Comparison of ENCODE assay signal across 24 mouse cellular contexts in genomic region chr16:76634196-76634698, GRCm38 (mm10).
DNase-seq lines count a peak whose midpoint lies in the region; ATAC-seq lines count a peak whose summit lies in the region.
"Had no signal": no experiment of that assay in that cellular context is flagged by ENCODE, and none has a peak within 500 bp of the region (broad histone marks: within the 10 kb centered on the region; RNA-seq: fewer than 3 reads in every experiment).

No protein-coding gene starts in this region.

- no peak overlapping the region for H3K27ac ChIP-seq in forebrain, embryonic 14.5 days (ENCODE audit: low read depth, low read length)
- H3K27ac ChIP-seq in forebrain, embryonic 11.5 days (ENCODE audit: low read depth, low read length) = no peak overlapping the region
- H3K27ac ChIP-seq in limb, embryonic 11.5 days (replicated peaks; ENCODE audit: low read depth, low read length) = no peak overlapping the region
- no peak overlapping the region for H3K27ac ChIP-seq in limb, embryonic 10.5 days
- no peak overlapping the region for H3K27ac ChIP-seq in forebrain, embryonic 16.5 days (ENCODE audit: low read length)
- H3K27ac ChIP-seq: embryonic facial prominence, embryonic 12.5 days; embryonic facial prominence, embryonic 15.5 days; heart, adult 2 months; heart, embryonic 10.5 days; heart, embryonic 13.5 days; hindbrain, embryonic 12.5 days; hindbrain, embryonic 15.5 days had no signal

- DNase-seq in forebrain, embryonic 14.5 days (ENCODE audit: low spot score) = peak; percentile 60
- DNase-seq in forebrain, embryonic 11.5 days (ENCODE audit: low spot score) = no peak
- DNase-seq in limb, embryonic 11.5 days (ENCODE audit: low spot score) = peak; percentile 10
- DNase-seq in limb, embryonic 10.5 days (ENCODE audit: low spot score) = no peak
- DNase-seq in cerebellum, postnatal 25 days = no peak
- DNase-seq: adrenal gland, adult 8-10 months; adrenal gland, postnatal 25 days; cerebellum, adult 18-20 months; cerebellum, adult 9-10 months; cerebellum, postnatal 14 days; gastrocnemius, postnatal 10 days; gastrocnemius, postnatal 36 days; heart, adult 2 months; heart, postnatal 14 days had no signal

- no peaks in the 10 kb centered on the region for H3K27me3 ChIP-seq in forebrain, embryonic 14.5 days (replicated peaks; ENCODE audit: control insufficient read depth, insufficient read depth, low read length)
- H3K27me3 ChIP-seq in forebrain, embryonic 11.5 days (ENCODE audit: control insufficient read depth, insufficient read depth, low read length) = no peaks in the 10 kb centered on the region
- no peaks in the 10 kb centered on the region for H3K27me3 ChIP-seq in limb, embryonic 11.5 days (ENCODE audit: control insufficient read depth, insufficient read depth, low read length)
- H3K27me3 ChIP-seq in limb, embryonic 10.5 days (ENCODE audit: low read depth, poor library complexity, severe bottlenecking) = no peaks in the 10 kb centered on the region
- no peaks in the 10 kb centered on the region for H3K27me3 ChIP-seq in forebrain, embryonic 16.5 days (replicated peaks; ENCODE audit: control insufficient read depth, insufficient read depth, low read length)
- H3K27me3 ChIP-seq: embryonic facial prominence, embryonic 12.5 days; embryonic facial prominence, embryonic 15.5 days; heart, embryonic 13.5 days; hindbrain, embryonic 12.5 days; hindbrain, embryonic 15.5 days had no signal

- H3K9ac ChIP-seq in forebrain, embryonic 14.5 days (ENCODE audit: low read length) = no peak overlapping the region
- H3K9ac ChIP-seq in forebrain, embryonic 11.5 days (ENCODE audit: low read length) = no peak overlapping the region
- no peak overlapping the region for H3K9ac ChIP-seq in limb, embryonic 11.5 days (ENCODE audit: low read length)
- H3K9ac ChIP-seq in forebrain, embryonic 16.5 days (replicated peaks; ENCODE audit: low read depth, low read length) = no peak overlapping the region
- H3K9ac ChIP-seq: embryonic facial prominence, embryonic 12.5 days; embryonic facial prominence, embryonic 15.5 days; heart, embryonic 13.5 days; hindbrain, embryonic 12.5 days; hindbrain, embryonic 15.5 days had no signal

- no peaks in the 10 kb centered on the region for H3K36me3 ChIP-seq in forebrain, embryonic 14.5 days (ENCODE audit: control insufficient read depth, insufficient read depth, low read length)
- no peaks in the 10 kb centered on the region for H3K36me3 ChIP-seq in forebrain, embryonic 11.5 days (ENCODE audit: control insufficient read depth, insufficient read depth, low read length)
- no peaks in the 10 kb centered on the region for H3K36me3 ChIP-seq in limb, embryonic 11.5 days (ENCODE audit: control insufficient read depth, insufficient read depth, low read length)
- H3K36me3 ChIP-seq in limb, embryonic 10.5 days = no peaks in the 10 kb centered on the region
- H3K36me3 ChIP-seq in forebrain, embryonic 16.5 days (ENCODE audit: control insufficient read depth, insufficient read depth) = no peaks in the 10 kb centered on the region
- H3K36me3 ChIP-seq: embryonic facial prominence, embryonic 12.5 days; embryonic facial prominence, embryonic 15.5 days; heart, embryonic 10.5 days; heart, embryonic 13.5 days; hindbrain, embryonic 12.5 days; hindbrain, embryonic 15.5 days had no signal

- H3K4me2 ChIP-seq in forebrain, embryonic 14.5 days (ENCODE audit: low read length) = no peak overlapping the region
- no peak overlapping the region for H3K4me2 ChIP-seq in forebrain, embryonic 11.5 days (ENCODE audit: low read depth, low read length, severe bottlenecking)
- H3K4me2 ChIP-seq in limb, embryonic 11.5 days (ENCODE audit: low read depth, severe bottlenecking) = no peak overlapping the region
- H3K4me2 ChIP-seq in forebrain, embryonic 16.5 days (ENCODE audit: low read length) = no peak overlapping the region
- H3K4me2 ChIP-seq: embryonic facial prominence, embryonic 12.5 days; embryonic facial prominence, embryonic 15.5 days; heart, embryonic 13.5 days; hindbrain, embryonic 12.5 days; hindbrain, embryonic 15.5 days had no signal

- WGBS in forebrain, embryonic 14.5 days = 77% methylated on average over 4 of the region's 4 CpGs
- 90% methylated on average over 4 of the region's 4 CpGs for WGBS in forebrain, embryonic 11.5 days
- 79% methylated on average over 4 of the region's 4 CpGs for WGBS in limb, embryonic 11.5 days
- WGBS in limb, embryonic 10.5 days = 91% methylated on average over 4 of the region's 4 CpGs
- WGBS in forebrain, embryonic 16.5 days = 72% methylated on average over 4 of the region's 4 CpGs

- H3K4me3 ChIP-seq in forebrain, embryonic 14.5 days (ENCODE audit: low read depth, low read length) = no peak overlapping the region
- H3K4me3 ChIP-seq in forebrain, embryonic 11.5 days (ENCODE audit: low read depth, low read length) = no peak overlapping the region
- H3K4me3 ChIP-seq in limb, embryonic 11.5 days (ENCODE audit: low read depth, low read length) = no peak overlapping the region
- no peak overlapping the region for H3K4me3 ChIP-seq in limb, embryonic 10.5 days
- H3K4me3 ChIP-seq in forebrain, embryonic 16.5 days (replicated peaks; ENCODE audit: low read length) = no peak overlapping the region
- H3K4me3 ChIP-seq: embryonic facial prominence, embryonic 12.5 days; embryonic facial prominence, embryonic 15.5 days; heart, adult 2 months; heart, embryonic 10.5 days; heart, embryonic 13.5 days; hindbrain, embryonic 12.5 days; hindbrain, embryonic 15.5 days had no signal

- H3K9me3 ChIP-seq in forebrain, embryonic 14.5 days (replicated peaks; ENCODE audit: control insufficient read depth, low read length) = no peaks in the 10 kb centered on the region
- no peaks in the 10 kb centered on the region for H3K9me3 ChIP-seq in forebrain, embryonic 11.5 days (ENCODE audit: control insufficient read depth, low read length)
- H3K9me3 ChIP-seq in limb, embryonic 11.5 days (ENCODE audit: control insufficient read depth, low read length) = no peaks in the 10 kb centered on the region
- no peaks in the 10 kb centered on the region for H3K9me3 ChIP-seq in limb, embryonic 10.5 days (replicated peaks)
- H3K9me3 ChIP-seq in forebrain, embryonic 16.5 days (ENCODE audit: control insufficient read depth, low read length) = no peaks in the 10 kb centered on the region
- H3K9me3 ChIP-seq: embryonic facial prominence, embryonic 12.5 days; embryonic facial prominence, embryonic 15.5 days; heart, embryonic 10.5 days; heart, embryonic 13.5 days; hindbrain, embryonic 12.5 days; hindbrain, embryonic 15.5 days had no signal

- ATAC-seq in forebrain, embryonic 14.5 days = peak; percentile 54; the same call in 1 of the 2 replicates
- no peak for ATAC-seq in forebrain, embryonic 11.5 days (replicated peaks; ENCODE audit: low FRiP score)
- ATAC-seq in limb, embryonic 11.5 days (ENCODE audit: insufficient number of reproducible peaks, low FRiP score, low TSS enrichment, low read depth) = no peak
- ATAC-seq in forebrain, embryonic 16.5 days = peak; percentile 54
- no peak for ATAC-seq in megakaryocyte-erythroid progenitor cell, adult 5-6 weeks (replicated peaks; ENCODE audit: low FRiP score, low TSS enrichment, poor library complexity, severe bottlenecking)
- ATAC-seq: activated CD4-positive, CD25-positive, alpha-beta regulatory T cell, adult 4 months; CD4-positive, CD25-positive, alpha-beta regulatory T cell, adult 4 months had no signal

- no peaks in the 10 kb centered on the region for H3K4me1 ChIP-seq in forebrain, embryonic 14.5 days (ENCODE audit: control insufficient read depth, insufficient read depth, low read length)
- H3K4me1 ChIP-seq in forebrain, embryonic 11.5 days (replicated peaks; ENCODE audit: control insufficient read depth, insufficient read depth, low read length) = no peaks in the 10 kb centered on the region
- H3K4me1 ChIP-seq in limb, embryonic 11.5 days (ENCODE audit: control insufficient read depth, insufficient read depth, low read length) = no peaks in the 10 kb centered on the region
- no peaks in the 10 kb centered on the region for H3K4me1 ChIP-seq in limb, embryonic 10.5 days
- H3K4me1 ChIP-seq in forebrain, embryonic 16.5 days (replicated peaks; ENCODE audit: control insufficient read depth, insufficient read depth, low read length) = no peaks in the 10 kb centered on the region
- H3K4me1 ChIP-seq: embryonic facial prominence, embryonic 12.5 days; embryonic facial prominence, embryonic 15.5 days; heart, embryonic 10.5 days; heart, embryonic 13.5 days; hindbrain, embryonic 12.5 days; hindbrain, embryonic 15.5 days had no signal

Comparison
In these comparisons a context has a peak if more than half of its experiments do, and no peak if none do; other contexts are left out.
1. ATAC-seq: peak in forebrain, embryonic 14.5 days (single experiment) and forebrain, embryonic 16.5 days (single experiment); none in forebrain, embryonic 11.5 days (single experiment), limb, embryonic 11.5 days (single experiment) and megakaryocyte-erythroid progenitor cell, adult 5-6 weeks (single experiment).
2. DNase-seq: peak in forebrain, embryonic 14.5 days (single experiment) and limb, embryonic 11.5 days (single experiment); none in forebrain, embryonic 11.5 days (single experiment), limb, embryonic 10.5 days (single experiment) and cerebellum, postnatal 25 days (0 of 2).